ENCODE assay signal across 8 mouse cellular contexts in genomic region chr6:115774501-115774921, GRCm38 (mm10). TPM values are rescaled to one million over a fixed set of nuclear protein-coding genes. Genes with fewer than 3 reads are reported as not detected.
DNase-seq lines count a peak whose midpoint lies in the region; TF ChIP-seq lines count a peak whose summit lies in the region.

Gene Cand2 (plus strand): TSS chr6:115774538.

- H3K4me3 ChIP-seq in kidney, adult 2 months (ENCODE audit: insufficient read depth, low read depth, low read length): peak within 1 kb of the TSS; percentile 89
- peak within 1 kb of the TSS; percentile 91 for H3K4me3 ChIP-seq in midbrain, embryonic 10.5 days
- H3K4me3 ChIP-seq in testis, adult 2 months (ENCODE audit: control insufficient read depth, low read depth, low read length): peak within 1 kb of the TSS; percentile 95

- no peaks in the 10 kb centered on the region for H3K27me3 ChIP-seq in kidney, adult 2 months (replicated peaks; ENCODE audit: control insufficient read depth, insufficient read depth, low read length)
- H3K27me3 ChIP-seq in midbrain, embryonic 10.5 days (ENCODE audit: low read depth, poor library complexity, severe bottlenecking): no peaks in the 10 kb centered on the region
- no peaks in the 10 kb centered on the region for H3K27me3 ChIP-seq in testis, adult 2 months (ENCODE audit: control insufficient read depth, insufficient read depth, low read length)

- no peak for TF ChIP-seq POLR2A in kidney, adult 2 months (IDR thresholded peaks at IDR 0.05; ENCODE audit: low read depth, low read length)
- TF ChIP-seq POLR2A in testis, adult 2 months (IDR thresholded peaks at IDR 0.05; ENCODE audit: control insufficient read depth, low read depth, low read length): no peak

- TF ChIP-seq CTCF in kidney, adult 2 months (conservative IDR thresholded peaks at IDR 0.05; ENCODE audit: insufficient read depth, insufficient read length, low read depth, low read length): no peak
- TF ChIP-seq CTCF in testis, adult 2 months (IDR thresholded peaks at IDR 0.05; ENCODE audit: control insufficient read depth, insufficient read depth, insufficient replicate concordance, low read depth, low read length): no peak

- H3K36me3 ChIP-seq in kidney, adult 2 months (ENCODE audit: control insufficient read depth, insufficient read depth, low read length): no peaks in the 10 kb centered on the region
- H3K36me3 ChIP-seq in midbrain, embryonic 10.5 days: peaks cover 28% of the 10 kb centered on the region
- H3K36me3 ChIP-seq in testis, adult 2 months (ENCODE audit: control insufficient read depth, insufficient read depth, low read length): no peaks in the 10 kb centered on the region

- no peak within 1 kb of the TSS for H3K27ac ChIP-seq in kidney, adult 2 months (ENCODE audit: insufficient read depth, low read depth, low read length)
- peak within 1 kb of the TSS; percentile 98 for H3K27ac ChIP-seq in midbrain, embryonic 10.5 days (replicated peaks)
- no peak within 1 kb of the TSS for H3K27ac ChIP-seq in testis, adult 2 months (ENCODE audit: control insufficient read depth, insufficient read depth, low read depth, low read length)

- peak; percentile 22 for DNase-seq in kidney, adult 2 months
- no peak for DNase-seq in kidney, adult 11 months
- DNase-seq in adipocyte (ENCODE audit: low spot score): peak; percentile 46
- DNase-seq in embryo, embryonic 11 days: peak; percentile 92
- no peak for DNase-seq in heart, adult 8-10 months (ENCODE audit: low spot score)
- DNase-seq in kidney, postnatal 10 days: peak; percentile 82
- peak; percentile 85 for DNase-seq in midbrain, embryonic 10.5 days (ENCODE audit: low spot score)

- no peaks in the 10 kb centered on the region; the same call in 1 of the 2 replicates for H3K4me1 ChIP-seq in kidney, adult 2 months (ENCODE audit: control insufficient read depth, insufficient read depth, low read length)
- peaks cover 31% of the 10 kb centered on the region for H3K4me1 ChIP-seq in midbrain, embryonic 10.5 days
- peaks cover 14% of the 10 kb centered on the region for H3K4me1 ChIP-seq in testis, adult 2 months (ENCODE audit: control insufficient read depth, insufficient read depth, low read length)

- H3K9me3 ChIP-seq in midbrain, embryonic 10.5 days (replicated peaks): 0 out of 2 replicates have a peak, but pooled peaks cover 4% of the 10 kb centered on the region

- WGBS in kidney, adult 2 months: 2% methylated on average over 18 of the region's 28 CpGs
- 0% methylated on average over 24 of the region's 28 CpGs for WGBS in midbrain, embryonic 10.5 days

RNA-seq across cellular contexts. Expression of gene Cand2, which starts in this region (rescaled TPM):
- polyA plus RNA-seq in kidney, adult 2 months (2012; rRNA removed): 4.0 and 4.3 TPM in 2 replicates
- 10 to 100 TPM; 77.2 to 97.7 (median 87.6) TPM for total RNA-seq in heart, adult 8-10 months (2022)
- 56.3 and 57.3 TPM in 2 replicates for polyA plus RNA-seq in midbrain, embryonic 10.5 days (2016; fragmentation: Nextera tagmentation; extraction: Ambion mirVana)
- polyA plus RNA-seq in testis, adult 2 months (2012; rRNA removed): 7.2 TPM in 2 replicates

Comparison
In these comparisons a context has a peak if more than half of its experiments do, and no peak if none do; other contexts are left out.
1. DNase-seq: peak in kidney, adult 2 months (single experiment), adipocyte (single experiment), embryo, embryonic 11 days (single experiment), kidney, postnatal 10 days (single experiment) and midbrain, embryonic 10.5 days (single experiment); none in kidney, adult 11 months (single experiment) and heart, adult 8-10 months (single experiment).
2. Peak in every context shown above with its lines, with median percentiles within 50 percentile points of each other: H3K4me3 ChIP-seq.